Mouse (Mus musculus): ENCODE measurements around the gene Wrb.

- no peak for TF ChIP-seq CTCF (conservative IDR thresholded peaks at IDR 0.05; ENCODE audit: low read length)
- TF ChIP-seq NANOG (IDR thresholded peaks at IDR 0.05; ENCODE audit: borderline replicate concordance, low read length), result no peak
Observed at GRCm38 (mm10) chr16:96120022-96120623, 25.1 kb upstream of the Wrb start.

Data from E14TG2a.4 (cell line).